Mouse (Mus musculus): ENCODE measurements around the gene Arid5b.

DNA sequence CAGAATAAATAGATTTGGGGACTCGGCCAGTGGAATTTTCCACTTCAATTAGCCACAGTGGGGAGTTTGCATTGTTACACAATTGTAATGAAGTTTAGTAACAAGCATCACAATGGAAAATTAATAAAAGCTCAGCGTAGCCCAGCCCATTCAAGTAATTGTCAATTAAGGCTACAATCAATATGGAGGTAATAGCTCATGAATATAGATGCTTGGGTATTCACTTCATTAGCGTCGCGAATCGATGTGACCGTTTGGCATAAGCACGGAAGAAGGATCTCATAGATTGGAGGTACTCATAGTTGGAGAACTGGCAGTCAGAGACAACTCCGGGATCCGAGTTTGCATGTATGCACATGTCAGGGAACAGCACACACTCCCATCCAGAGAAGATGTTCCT is 214.0 kb downstream of the Arid5b start:
- TF ChIP-seq CTCF (IDR thresholded peaks at IDR 0.05; ENCODE audit: low read depth) (no peak), EP300 (IDR thresholded peaks at IDR 0.05; ENCODE audit: low read depth) (no peak)

All from liver, postnatal 0 days (tissue).